Mouse (Mus musculus) CH12.LX (cell line): ENCODE measurements around the gene Dnajc28. TPM values are rescaled to one million over a fixed set of nuclear protein-coding genes. Genes with fewer than 3 reads are reported as not detected.

Experiments used
- DNase-seq: peaks from one replicate; pipeline ENCODE4 v3.0.0-alpha.2; 2013; ENCODE audit errors: extremely low read depth
- H3K27ac ChIP-seq: 2 replicates; pipeline ENCODE4 v1.5.1; 2012; ENCODE audit warnings: low read depth, mild to moderate bottlenecking, control low read depth, moderate library complexity; ENCODE audit not compliant: insufficient read depth
- H3K27me3 ChIP-seq: replicated peaks from 2 replicates; pipeline ENCODE3; 2012; ENCODE audit warnings: inconsistent platforms
- H3K36me3 ChIP-seq, 2 experiments: replicated peaks in 1 of 2; 2 replicates each; pipeline versions ENCODE3 to v1.6.1; 2012; ENCODE audit warnings: inconsistent platforms in 1 of 2, low read length in 1 of 2, mild to moderate bottlenecking in 1 of 2, mixed read lengths in 1 of 2, moderate library complexity in 1 of 2; ENCODE audit not compliant: control insufficient read depth in 1 of 2, insufficient read depth in 1 of 2
- H3K4me1 ChIP-seq, 2 experiments: 2 replicates each; pipeline ENCODE4 v1.6.1; 2012; ENCODE audit warnings: inconsistent platforms in 1 of 2, moderate library complexity in 1 of 2; ENCODE audit not compliant: insufficient read depth in 2 of 2, control insufficient read depth in 1 of 2
- H3K4me2 ChIP-seq: 2 replicates; pipeline ENCODE4 v1.6.1; 2012; ENCODE audit warnings: low read depth, mild to moderate bottlenecking, control low read depth; ENCODE audit not compliant: poor library complexity, insufficient read depth, severe bottlenecking
- H3K4me3 ChIP-seq, 3 experiments: fragments of 150-350 bp in 1 of 3; sonication (generic) in 1 of 3; replicated peaks in 1 of 3; 2 replicates each; pipeline versions ENCODE3 to v1.5.1; 2011 to 2012; ENCODE audit warnings: low read depth in 2 of 3, low read length in 2 of 3, mild to moderate bottlenecking in 2 of 3, moderate library complexity in 2 of 3, control low read depth in 1 of 3, improper control_type of control experiment in 1 of 3, inconsistent platforms in 1 of 3, mixed read lengths in 1 of 3; ENCODE audit not compliant: poor library complexity in 1 of 3
- H3K79me2 ChIP-seq: replicated peaks from 2 replicates; pipeline ENCODE4 v1.6.1; 2012; ENCODE audit warnings: mild to moderate bottlenecking, moderate library complexity; ENCODE audit not compliant: control insufficient read depth, poor library complexity, insufficient read depth, severe bottlenecking; ENCODE audit errors: extremely low read depth
- H3K9ac ChIP-seq: 2 replicates; pipeline ENCODE4 v1.6.1; 2012; ENCODE audit warnings: low read depth, mild to moderate bottlenecking, control low read depth, moderate library complexity; ENCODE audit not compliant: insufficient read depth
- H3K9me3 ChIP-seq: replicated peaks from 2 replicates; pipeline ENCODE3; 2012; ENCODE audit warnings: low read length, inconsistent platforms, mixed read lengths
- CTCF ChIP-seq, 2 experiments: IDR thresholded peaks in 1 of 2; conservative IDR thresholded peaks in 1 of 2; 2 replicates each; pipeline ENCODE4 v1.5.1; 2011 to 2012; ENCODE audit warnings: low read depth in 2 of 2, low read length in 2 of 2, improper control_type of control experiment in 1 of 2, inconsistent platforms in 1 of 2, mild to moderate bottlenecking in 1 of 2, moderate library complexity in 1 of 2
- E2F4 ChIP-seq: IDR thresholded peaks from 2 replicates; pipeline ENCODE4 v1.6.1; 2011; ENCODE audit warnings: low read depth, low read length, improper control_type of control experiment; ENCODE audit not compliant: insufficient replicate concordance
- ELF1 ChIP-seq: IDR thresholded peaks from 2 replicates; pipeline ENCODE4 v1.6.1; 2014; ENCODE audit warnings: low read depth, mild to moderate bottlenecking, inconsistent platforms, low read length, improper control_type of control experiment
- ETS1 ChIP-seq: conservative IDR thresholded peaks from 2 replicates; pipeline ENCODE4 v1.6.1; 2012; ENCODE audit warnings: low read depth, mild to moderate bottlenecking, inconsistent platforms, low read length, improper control_type of control experiment, moderate library complexity
- JUND ChIP-seq: conservative IDR thresholded peaks from 2 replicates; pipeline ENCODE4 v1.6.1; 2011; ENCODE audit warnings: low read depth, low read length, improper control_type of control experiment
- KAT2A ChIP-seq: IDR thresholded peaks from 2 replicates; pipeline ENCODE4 v1.6.1; 2012; ENCODE audit warnings: low read length, improper control_type of control experiment, inconsistent platforms; ENCODE audit not compliant: insufficient replicate concordance
- MAX ChIP-seq: IDR thresholded peaks from 2 replicates; pipeline ENCODE4 v1.6.1; 2011; ENCODE audit warnings: low read length, improper control_type of control experiment
- MAZ ChIP-seq: IDR thresholded peaks from 2 replicates; pipeline ENCODE4 v1.6.1; 2012; ENCODE audit warnings: low read depth, mild to moderate bottlenecking, inconsistent platforms, low read length, improper control_type of control experiment, moderate library complexity
- MXI1 ChIP-seq: IDR thresholded peaks from 2 replicates; pipeline ENCODE4 v1.6.1; 2011; ENCODE audit warnings: mild to moderate bottlenecking, low read depth, low read length, improper control_type of control experiment
- NELFE ChIP-seq: IDR thresholded peaks from 2 replicates; pipeline ENCODE4 v1.6.1; 2011; ENCODE audit warnings: low read depth, low read length, improper control_type of control experiment
- PAX5 ChIP-seq: IDR thresholded peaks from 2 replicates; pipeline ENCODE4 v1.6.1; 2012; ENCODE audit warnings: low read length, inconsistent platforms, mixed read lengths
- POLR2A ChIP-seq: IDR thresholded peaks from 2 replicates; pipeline ENCODE4 v1.6.1; 2011; ENCODE audit warnings: low read depth, mild to moderate bottlenecking, improper control_type of control experiment, low read length
- POLR2AphosphoS2 ChIP-seq: IDR thresholded peaks from 2 replicates; pipeline ENCODE4 v1.6.1; 2011; ENCODE audit warnings: low read depth, low read length, improper control_type of control experiment
- TCF12 ChIP-seq: IDR thresholded peaks from 2 replicates; pipeline ENCODE4 v1.6.1; 2014; ENCODE audit warnings: low read depth, mild to moderate bottlenecking, inconsistent platforms, low read length, improper control_type of control experiment
- ZKSCAN1 ChIP-seq: IDR thresholded peaks from 2 replicates; pipeline ENCODE4 v1.6.1; 2012; ENCODE audit warnings: low read depth, inconsistent platforms, low read length, improper control_type of control experiment, borderline replicate concordance
- ZMIZ1 ChIP-seq: IDR thresholded peaks from 2 replicates; pipeline ENCODE4 v1.6.1; 2012; ENCODE audit warnings: low read depth, mild to moderate bottlenecking, inconsistent platforms, low read length, improper control_type of control experiment
- ZNF384 ChIP-seq: IDR thresholded peaks from 2 replicates; pipeline ENCODE4 v1.6.1; 2012; ENCODE audit warnings: low read depth, low read length, improper control_type of control experiment, inconsistent platforms
- dilution Hi-C: fragments of 300-500 bp; cut with MboI; formaldehyde crosslinking; loops from 2 replicates; pipeline ENCODE4 v1.14.3; 2020; ENCODE audit warnings: low sequenced_read_pairs; ENCODE audit not compliant: extremely low pct_unique_long_range_greater_than_20kb, extremely low pct_ligation_motif_present
- in situ Hi-C: fragments of 300-500 bp; cut with MboI; formaldehyde crosslinking; loops from 3 replicates; pipeline ENCODE4 v1.14.3; 2019; ENCODE audit warnings: low sequenced_read_pairs, low pct_ligation_motif_present, low pct_unique_long_range_greater_than_20kb, mixed read lengths
- polyA plus RNA-seq: library from polyadenylated mRNA; unstranded; fragments of >175 nt; gene quantifications from 2 replicates; pipeline ENCODE4 v1.2.1, GENCODE M21; 2012; ENCODE audit warnings: low read depth; ENCODE audit not compliant: insufficient read length
- total RNA-seq, 2 experiments: library from RNA; depleted of rRNA; stranded (reverse); fragments of 300-350 nt in 1 of 2; fragments of >200 nt in 1 of 2; gene quantifications; 2 replicates each; pipeline ENCODE4 v1.2.3; 2012 to 2014

Gene Dnajc28
- total and polyA plus RNA-seq, 3 experiments = 0.47 to 1.8 (median 0.97) TPM

GRCm38 (mm10) chr16:91639636-91640035 lies 20.8 kb upstream of the Dnajc28 start:
- no peak overlapping the region for H3K9ac ChIP-seq
- TF ChIP-seq MXI1 (no peak), ETS1 (no peak), POLR2AphosphoS2 (no peak), PAX5 (no peak), E2F4 (no peak), MAZ (no peak), NELFE (no peak), KAT2A (no peak), ELF1 (no peak), ZMIZ1 (no peak; the same call in 1 of the 2 replicates), ZNF384 (no peak), JUND (no peak), MAX (no peak), CTCF (conservative IDR thresholded peaks at IDR 0.05 in 1 of 2, IDR thresholded peaks at IDR 0.05 in 1 of 2; ENCODE audit: low read depth in 2 of 2, low read length in 2 of 2) (no peak), TCF12 (no peak), ZKSCAN1 (no peak)
- no peaks in the 10 kb centered on the region for H3K27me3 ChIP-seq
- in situ Hi-C loops (no loop called here), dilution Hi-C loops (no loop called here)
- H3K4me2 ChIP-seq = no peak overlapping the region
- peaks cover 72 to 94% of the 10 kb centered on the region in 2 experiments for H3K36me3 ChIP-seq
- no peaks in the 10 kb centered on the region for H3K9me3 ChIP-seq
- H3K79me2 ChIP-seq = peaks cover 44% of the 10 kb centered on the region
- H3K4me3 ChIP-seq = no peak overlapping the region
- DNase-seq = no peak
- H3K4me1 ChIP-seq = peaks cover 0 to 19% of the 10 kb centered on the region in 2 experiments; a peak in 2 of 4 replicates
- no peak overlapping the region for H3K27ac ChIP-seq

- dilution Hi-C loops = no loop called here
Measured at GRCm38 (mm10) chr16:91639161-91639560, 20.3 kb upstream of the Dnajc28 start.

More at GRCm38 (mm10) chr16:91639161-91639560, 20.3 kb upstream of the Dnajc28 start:
- no peak overlapping the region for H3K4me3 ChIP-seq
- no peaks in the 10 kb centered on the region for H3K27me3 ChIP-seq
- peaks cover 76 to 90% of the 10 kb centered on the region in 2 experiments for H3K36me3 ChIP-seq
- TF ChIP-seq NELFE (no peak), POLR2A (0 out of 2 replicates have a peak, but pooled peaks have one; percentile 20)
- peaks cover 39% of the 10 kb centered on the region for H3K79me2 ChIP-seq
- no peaks in the 10 kb centered on the region for H3K9me3 ChIP-seq
- in situ Hi-C loops = no loop called here
- H3K4me1 ChIP-seq = peaks cover 0 to 14% of the 10 kb centered on the region in 2 experiments; a peak in 2 of 4 replicates
- H3K4me2 ChIP-seq = no peak overlapping the region
- DNase-seq = no peak
- no peak overlapping the region for H3K27ac ChIP-seq
- no peak overlapping the region for H3K9ac ChIP-seq
